Mouse (Mus musculus) hindbrain, embryonic 15.5 days (tissue): ENCODE data around the gene Oog4. TPM values are rescaled to one million over a fixed set of nuclear protein-coding genes. Genes with fewer than 3 reads are reported as not detected.
A peak's percentile ranks its signal among the peaks of the same experiment; 100 is the strongest.
"Not testable (repeated sequence)": the region's sequence is repeated elsewhere in the genome, so short reads cannot be mapped to it uniquely, and the experiment has no call there.

ENCODE experiments used
- ATAC-seq: fragments of 200-750 bp; cut with Nextera tagmentation; 2 replicates; pipeline ENCODE4 v1.8.0; 2017; ENCODE audit warnings: low read depth, moderate number of reproducible peaks, moderate TSS enrichment; ENCODE audit not compliant: low FRiP score
- H3K27ac ChIP-seq: fragments of 300-500 bp; sonication (generic); replicated peaks from 2 replicates; pipeline ENCODE4 v1.5.1; 2015; ENCODE audit warnings: mild to moderate bottlenecking, inconsistent platforms
- H3K27me3 ChIP-seq: fragments of 300-500 bp; sonication (generic); 2 replicates; pipeline ENCODE4 v1.6.1; 2015; ENCODE audit warnings: control low read depth, inconsistent platforms
- H3K36me3 ChIP-seq: fragments of 300-500 bp; sonication (generic); 2 replicates; pipeline ENCODE4 v1.6.1; 2015; ENCODE audit warnings: control low read depth, inconsistent platforms
- H3K4me1 ChIP-seq: fragments of 300-500 bp; sonication (generic); replicated peaks from 2 replicates; pipeline ENCODE4 v1.6.1; 2015; ENCODE audit warnings: control low read depth, inconsistent platforms
- H3K4me2 ChIP-seq: fragments of 300-500 bp; sonication (generic); 2 replicates; pipeline ENCODE4 v1.6.1; 2015; ENCODE audit warnings: moderate library complexity, mild to moderate bottlenecking, inconsistent platforms
- H3K4me3 ChIP-seq: fragments of 300-500 bp; sonication (generic); 2 replicates; pipeline ENCODE4 v1.5.1; 2015; ENCODE audit warnings: mild to moderate bottlenecking, inconsistent platforms
- H3K9ac ChIP-seq: fragments of 300-500 bp; sonication (generic); 2 replicates; pipeline ENCODE4 v1.6.1; 2015; ENCODE audit warnings: inconsistent platforms
- H3K9me3 ChIP-seq: fragments of 300-500 bp; sonication (generic); 2 replicates; pipeline ENCODE4 v1.6.1; 2016; ENCODE audit warnings: control low read depth, inconsistent platforms
- WGBS: fragments of 180-500 bp; shearing (Covaris S2); methylation state at CpG from one replicate; pipeline ENCODE4 v1.1.7; 2015; 5-methylcytosine and 5-hydroxymethylcytosine counted together
- polyA plus RNA-seq: library from polyadenylated mRNA; unstranded; fragments of >200 nt; fragmentation: Nextera tagmentation; extraction: Ambion mirVana; gene quantifications from 2 replicates; pipeline ENCODE4 v1.2.1, GENCODE M21; 2015

Oog4 gene
- polyA plus RNA-seq, result not detected in 2 replicates

DNA sequence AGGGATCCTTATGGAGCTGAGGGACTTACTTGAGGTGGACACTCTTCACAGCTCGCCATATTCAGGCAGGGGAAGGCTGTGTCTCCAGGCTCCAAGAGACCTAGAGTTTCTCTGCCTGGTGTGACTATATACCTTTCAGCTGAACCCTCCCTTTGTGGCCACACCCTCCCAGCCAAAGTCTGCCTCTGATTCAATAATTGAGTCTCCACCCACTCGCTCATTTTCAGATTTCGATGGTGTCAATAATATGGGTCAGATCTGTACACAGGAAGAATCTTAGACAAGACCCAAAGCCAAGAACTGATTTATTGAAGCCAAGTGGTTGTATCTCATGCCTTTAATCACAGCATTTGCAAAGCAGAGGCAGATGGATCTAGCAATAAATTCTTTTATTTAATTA lies at the start of gene Oog4:
Gene Oog4 (minus strand): TSS at position 101 of the 400 bp plus-strand sequence.
- no peak for ATAC-seq

GRCm38 (mm10) chr4:143426770-143427169 lies 23.4 kb downstream of the Oog4 start:
- H3K4me1 ChIP-seq, H3K9me3 ChIP-seq, H3K9ac ChIP-seq, ATAC-seq, H3K27me3 ChIP-seq, H3K4me3 ChIP-seq, H3K4me2 ChIP-seq, H3K27ac ChIP-seq: not testable (repeated sequence)
- peaks cover 12% of the 10 kb centered on the region; the same call in 1 of the 2 replicates for H3K36me3 ChIP-seq
- 79% methylated on average over 5 of the region's 5 CpGs for WGBS

More for the DNA sequence above, at the start of gene Oog4:
- H3K4me3 ChIP-seq, result no peak within 1 kb of the TSS
- no peaks in the 10 kb centered on the region for H3K4me1 ChIP-seq
- no peak within 1 kb of the TSS for H3K4me2 ChIP-seq
- H3K27me3 ChIP-seq, result no peaks in the 10 kb centered on the region
- H3K27ac ChIP-seq, result no peak within 1 kb of the TSS
- no peak within 1 kb of the TSS for H3K9ac ChIP-seq
- no peaks in the 10 kb centered on the region for H3K36me3 ChIP-seq
- 89% methylated on average over 3 of the region's 3 CpGs for WGBS
- H3K9me3 ChIP-seq, result no peaks in the 10 kb centered on the region

DNA sequence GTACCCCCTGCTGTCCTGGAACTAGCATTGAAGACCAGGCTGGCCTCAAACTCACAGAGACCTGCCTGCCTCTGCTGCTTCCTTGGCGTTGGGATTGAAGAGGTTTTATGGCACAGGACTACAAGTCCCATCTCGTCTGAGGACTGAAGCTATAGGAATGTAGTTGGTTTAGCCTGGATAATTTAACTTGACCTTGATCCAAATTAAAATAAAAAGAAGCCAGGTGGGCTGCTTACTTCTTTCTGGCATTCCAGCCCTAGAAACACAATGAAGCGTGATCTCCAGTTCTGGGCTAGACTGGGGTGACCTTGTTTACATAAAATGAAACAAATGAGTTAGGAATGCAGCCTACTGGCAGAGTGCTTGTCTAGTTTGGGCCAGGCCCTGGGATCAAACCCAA lies 36.0 kb downstream of the Oog4 start:
- H3K9me3 ChIP-seq, result 0 out of 2 replicates have a peak, but pooled peaks cover 4% of the 10 kb centered on the region
- WGBS, result 94% methylated on average over 3 of the region's 3 CpGs
- H3K9ac ChIP-seq, result no peak overlapping the region
- H3K27me3 ChIP-seq, result no peaks in the 10 kb centered on the region
- H3K4me1 ChIP-seq, result peaks cover 8% of the 10 kb centered on the region
- no peak overlapping the region for H3K4me2 ChIP-seq
- H3K4me3 ChIP-seq, result no peak overlapping the region
- no peak overlapping the region for H3K27ac ChIP-seq
- ATAC-seq, result no peak
- H3K36me3 ChIP-seq, result peaks cover 43% of the 10 kb centered on the region

DNA sequence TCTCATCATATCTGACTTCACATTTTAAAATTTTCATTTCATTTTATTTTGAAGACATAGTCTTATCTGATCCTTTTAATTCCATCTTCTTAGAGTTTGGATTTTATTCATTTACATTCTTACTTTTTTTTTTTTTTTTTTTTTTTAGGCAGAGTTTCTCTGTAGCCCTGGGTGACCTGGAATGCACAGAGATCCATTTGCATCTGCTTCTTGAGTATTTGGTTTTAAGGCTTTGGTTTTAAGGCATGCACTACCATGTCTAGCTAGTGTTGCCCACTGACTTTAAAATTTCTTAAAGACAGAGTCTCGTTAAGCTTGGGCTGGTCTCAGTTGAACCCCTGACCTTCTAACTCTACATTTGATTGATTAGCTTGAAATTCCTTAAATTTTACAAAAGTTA lies 36.5 kb downstream of the Oog4 start:
- Histone ChIP-seq H3K4me2 (peak overlapping the region; percentile 55; the same call in 1 of the 2 replicates), H3K27ac (no peak overlapping the region), H3K4me3 (no peak overlapping the region), H3K4me1 (peaks cover 8% of the 10 kb centered on the region), H3K9me3 (0 out of 2 replicates have a peak, but pooled peaks cover 4% of the 10 kb centered on the region), H3K9ac (no peak overlapping the region), H3K36me3 (peaks cover 38% of the 10 kb centered on the region), H3K27me3 (0 out of 2 replicates have a peak, but pooled peaks cover 3% of the 10 kb centered on the region)
- WGBS, result 100% methylated on average over 1 of the region's 1 CpGs
- ATAC-seq, result no peak

GRCm38 (mm10) chr4:143412219-143413092 lies 37.7 kb downstream of the Oog4 start, which contains the start of gene Pramef8:
Pramef8 (plus strand) TSS chr4:143412426.
- peaks cover 8% of the 10 kb centered on the region for H3K4me1 ChIP-seq
- peaks cover 26% of the 10 kb centered on the region for H3K36me3 ChIP-seq
- 0 out of 2 replicates have a peak, but pooled peaks cover 4% of the 10 kb centered on the region for H3K9me3 ChIP-seq
- H3K4me3 ChIP-seq, result peak within 1 kb of the TSS; percentile 49
- ATAC-seq, result peak; percentile 95
- H3K4me2 ChIP-seq, result peak within 1 kb of the TSS; percentile 55
- WGBS, result under 1% methylated on average over 50 of the region's 50 CpGs
- H3K9ac ChIP-seq, result peak within 1 kb of the TSS; percentile 32
- H3K27ac ChIP-seq, result peak within 1 kb of the TSS; percentile 88
- 0 out of 2 replicates have a peak, but pooled peaks cover 3% of the 10 kb centered on the region for H3K27me3 ChIP-seq

DNA sequence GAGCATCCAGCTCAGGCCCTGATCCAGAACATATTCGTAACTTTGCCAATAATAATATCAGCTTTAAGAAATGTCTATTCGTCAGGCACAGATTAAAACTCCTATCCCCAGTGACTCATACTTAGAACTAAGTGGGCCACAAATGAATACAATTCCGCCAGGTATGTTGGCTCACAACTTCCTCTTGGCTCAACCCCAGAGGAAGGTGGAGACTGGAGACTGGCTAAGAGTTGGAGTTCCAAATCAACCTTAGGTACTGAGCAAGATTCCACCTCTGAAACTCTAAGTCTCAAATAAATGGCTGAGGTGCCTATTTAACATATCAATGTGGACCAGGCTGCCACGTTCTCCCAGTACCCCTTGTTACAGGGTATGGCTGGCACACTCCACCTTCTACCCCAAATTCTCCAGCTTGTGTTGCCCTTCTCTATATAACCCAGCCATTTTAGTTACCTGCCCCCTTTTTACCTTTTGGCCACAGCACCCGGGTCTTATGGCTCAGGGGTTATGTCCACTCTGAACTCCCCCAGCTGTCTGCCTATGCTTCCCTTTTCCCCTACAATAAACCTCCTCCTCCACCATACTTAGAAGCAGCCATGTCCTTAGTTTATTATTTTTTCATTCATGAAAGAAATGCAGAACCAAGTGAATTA lies 38.4 kb downstream of the Oog4 start:
- 0 out of 2 replicates have a peak, but pooled peaks cover 3% of the 10 kb centered on the region for H3K27me3 ChIP-seq
- H3K4me2 ChIP-seq, result peak overlapping the region; percentile 54
- 0 out of 2 replicates have a peak, but pooled peaks cover 4% of the 10 kb centered on the region for H3K9me3 ChIP-seq
- H3K9ac ChIP-seq, result peak overlapping the region; percentile 32
- ATAC-seq, result peak; percentile 27; the same call in 1 of the 2 replicates
- H3K4me3 ChIP-seq, result peak overlapping the region; percentile 49
- H3K36me3 ChIP-seq, result peaks cover 18% of the 10 kb centered on the region
- WGBS, result 64% methylated on average over 5 of the region's 5 CpGs
- H3K27ac ChIP-seq, result peak overlapping the region; percentile 88
- peaks cover 8% of the 10 kb centered on the region for H3K4me1 ChIP-seq

DNA sequence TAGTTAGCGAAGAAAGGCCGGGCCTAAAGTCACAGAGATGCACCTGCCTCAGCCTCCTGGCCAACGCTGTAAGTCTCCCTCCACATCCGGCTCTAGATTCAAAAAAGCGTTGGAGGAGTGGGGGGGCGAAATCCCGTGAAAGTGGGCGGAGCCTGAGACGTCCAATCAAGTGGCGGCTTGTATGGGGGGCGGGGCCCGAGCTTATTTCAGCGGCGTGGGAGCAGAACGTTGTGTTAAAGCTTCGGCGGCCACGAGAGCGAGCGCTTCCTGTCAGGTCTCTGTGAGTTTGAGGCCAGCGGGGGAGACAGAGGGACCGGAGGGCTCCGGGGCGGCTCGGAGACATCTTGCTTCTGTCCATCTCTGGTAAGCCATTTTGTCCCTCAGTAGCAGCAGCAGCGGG lies 55.9 kb downstream of the Oog4 start, which contains the start of gene Pramel1:
Gene Pramel1 (plus strand): TSS at position 248 of the 400 bp plus-strand sequence.
- H3K27me3 ChIP-seq, result peaks cover 2% of the 10 kb centered on the region; the same call in 1 of the 2 replicates
- H3K4me2 ChIP-seq, result no peak within 1 kb of the TSS
- 0 out of 2 replicates have a peak, but pooled peaks cover under 1% of the 10 kb centered on the region for H3K4me1 ChIP-seq
- no peak within 1 kb of the TSS for H3K27ac ChIP-seq
- WGBS, result 79% methylated on average over 26 of the region's 26 CpGs
- no peaks in the 10 kb centered on the region for H3K9me3 ChIP-seq
- H3K36me3 ChIP-seq, result no peaks in the 10 kb centered on the region
- H3K4me3 ChIP-seq, result no peak within 1 kb of the TSS
- H3K9ac ChIP-seq, result no peak within 1 kb of the TSS
- no peak for ATAC-seq

GRCm38 (mm10) chr4:143388955-143389702 lies 61.0 kb downstream of the Oog4 start:
- peak; percentile 86 for ATAC-seq
- H3K27ac ChIP-seq, result no peak overlapping the region
- H3K27me3 ChIP-seq, result no peaks in the 10 kb centered on the region
- WGBS, result 8% methylated on average over 41 of the region's 43 CpGs
- peak overlapping the region; percentile 40; the same call in 1 of the 2 replicates for H3K9ac ChIP-seq
- peak overlapping the region; percentile 66 for H3K4me2 ChIP-seq
- H3K36me3 ChIP-seq, result no peaks in the 10 kb centered on the region
- H3K4me1 ChIP-seq, result 0 out of 2 replicates have a peak, but pooled peaks cover 3% of the 10 kb centered on the region
- no peaks in the 10 kb centered on the region for H3K9me3 ChIP-seq
- H3K4me3 ChIP-seq, result peak overlapping the region; percentile 42

Other genes with a start within 250 kb of the Oog4 start
- 12.7 and 14.0 TPM in 2 replicates for gene Prdm2, start 237.3 kb downstream of the Oog4 start, polyA plus RNA-seq
- 53.3 and 55.1 TPM in 2 replicates for gene Pdpn, start 150.8 kb downstream of the Oog4 start, polyA plus RNA-seq
- gene Lrrc38, start 100.6 kb downstream of the Oog4 start, polyA plus RNA-seq, result 0.33 and 0.43 TPM in 2 replicates
- gene Pramel1, start 55.9 kb downstream of the Oog4 start, polyA plus RNA-seq, result not detected in 2 replicates
- gene Pramef8, start 37.9 kb downstream of the Oog4 start, polyA plus RNA-seq, result 22.0 and 22.5 TPM in 2 replicates
- gene Gm13043, start 61.0 kb upstream of the Oog4 start, polyA plus RNA-seq, result not detected in 2 replicates
- not detected in 2 replicates for gene Gm13040, start 85.6 kb upstream of the Oog4 start, polyA plus RNA-seq
- gene BC080695, start 101.4 kb upstream of the Oog4 start, polyA plus RNA-seq, result not detected in 2 replicates
- not detected in 2 replicates for gene Gm13057, start 101.4 kb upstream of the Oog4 start, polyA plus RNA-seq
- gene Gm13083, start 164.7 kb upstream of the Oog4 start, polyA plus RNA-seq, result not detected in 2 replicates
- not detected in 2 replicates for gene Gm13088, start 206.9 kb upstream of the Oog4 start, polyA plus RNA-seq